Mouse (Mus musculus): ENCODE results near the gene Rab4a. TPM values are rescaled to one million over a fixed set of nuclear protein-coding genes. Genes with fewer than 3 reads are reported as not detected.
A peak's percentile ranks its signal among the peaks of the same experiment; 100 is the strongest.

Rab4a gene
- total and polyA plus RNA-seq, 3 experiments = 7.7 to 10.6 (median 8.4) TPM

- Histone ChIP-seq H3K79me2 (replicated peaks; ENCODE audit: control insufficient read depth, insufficient read depth, low read length) (peaks cover 2% of the 10 kb centered on the region; the same call in 1 of the 2 replicates), H3K9ac (ENCODE audit: low read depth, low read length) (no peak overlapping the region), H3K4me1 (ENCODE audit: control insufficient read depth, insufficient read depth, low read length) (no peaks in the 10 kb centered on the region), H3K4me3 (no peak overlapping the region), H3K27me3 (ENCODE audit: control insufficient read depth, insufficient read depth, low read length) (no peaks in the 10 kb centered on the region), H3K27ac (no peak overlapping the region), H3K36me3 (ENCODE audit: control insufficient read depth, insufficient read depth, low read length) (no peaks in the 10 kb centered on the region)
- no peak for DNase-seq
- TF ChIP-seq CTCF (IDR thresholded peaks at IDR 0.05) (no peak), EP300 (IDR thresholded peaks at IDR 0.05; ENCODE audit: insufficient read depth, low read depth, low read length) (no peak), POLR2A (IDR thresholded peaks at IDR 0.05; ENCODE audit: insufficient read depth, low read depth, low read length) (no peak)
- intact Hi-C loops (cut with DNase I) = no loop called here
- WGBS = 87% methylated on average over 19 of the region's 19 CpGs
Measured at GRCm38 (mm10) chr8:123819683-123820610, 14.2 kb downstream of the Rab4a start.

- WGBS = 91% methylated on average over 6 of the region's 6 CpGs
- intact Hi-C loops (cut with DNase I) = no loop called here
- no peak overlapping the region for H3K27ac ChIP-seq
Measured at GRCm38 (mm10) chr8:123820780-123821179, 15.0 kb downstream of the Rab4a start.

GRCm38 (mm10) chr8:123823111-123823510 is 17.3 kb downstream of the Rab4a start:
- 95% methylated on average over 10 of the region's 10 CpGs for WGBS
- Histone ChIP-seq H3K27me3 (ENCODE audit: control insufficient read depth, insufficient read depth, low read length) (no peaks in the 10 kb centered on the region), H3K36me3 (ENCODE audit: control insufficient read depth, insufficient read depth, low read length) (no peaks in the 10 kb centered on the region), H3K4me1 (ENCODE audit: control insufficient read depth, insufficient read depth, low read length) (no peaks in the 10 kb centered on the region), H3K79me2 (replicated peaks; ENCODE audit: control insufficient read depth, insufficient read depth, low read length) (peaks cover 2% of the 10 kb centered on the region; the same call in 1 of the 2 replicates), H3K4me3 (no peak overlapping the region), H3K27ac (no peak overlapping the region), H3K9ac (ENCODE audit: low read depth, low read length) (no peak overlapping the region)
- TF ChIP-seq EP300 (IDR thresholded peaks at IDR 0.05; ENCODE audit: insufficient read depth, low read depth, low read length) (no peak), POLR2A (IDR thresholded peaks at IDR 0.05; ENCODE audit: insufficient read depth, low read depth, low read length) (no peak), CTCF (IDR thresholded peaks at IDR 0.05) (peak; percentile 23)
- intact Hi-C loops (cut with DNase I) = no loop called here
- DNase-seq = no peak

More at GRCm38 (mm10) chr8:123820780-123821179, 15.0 kb downstream of the Rab4a start:
- TF ChIP-seq POLR2A (IDR thresholded peaks at IDR 0.05; ENCODE audit: insufficient read depth, low read depth, low read length) (no peak), EP300 (IDR thresholded peaks at IDR 0.05; ENCODE audit: insufficient read depth, low read depth, low read length) (no peak), CTCF (IDR thresholded peaks at IDR 0.05) (no peak)
- DNase-seq = no peak
- Histone ChIP-seq H3K79me2 (replicated peaks; ENCODE audit: control insufficient read depth, insufficient read depth, low read length) (peaks cover 2% of the 10 kb centered on the region; the same call in 1 of the 2 replicates), H3K4me1 (ENCODE audit: control insufficient read depth, insufficient read depth, low read length) (no peaks in the 10 kb centered on the region), H3K9ac (ENCODE audit: low read depth, low read length) (no peak overlapping the region), H3K4me3 (no peak overlapping the region), H3K36me3 (ENCODE audit: control insufficient read depth, insufficient read depth, low read length) (no peaks in the 10 kb centered on the region), H3K27me3 (ENCODE audit: control insufficient read depth, insufficient read depth, low read length) (no peaks in the 10 kb centered on the region)

- H3K9ac ChIP-seq (ENCODE audit: low read depth, low read length) = no peak overlapping the region
- intact Hi-C loops (cut with DNase I) = no loop called here
- DNase-seq = no peak
- H3K4me1 ChIP-seq (ENCODE audit: control insufficient read depth, insufficient read depth, low read length) = no peaks in the 10 kb centered on the region
- H3K36me3 ChIP-seq (ENCODE audit: control insufficient read depth, insufficient read depth, low read length) = no peaks in the 10 kb centered on the region
- H3K27ac ChIP-seq = no peak overlapping the region
- H3K4me3 ChIP-seq = no peak overlapping the region
- no peaks in the 10 kb centered on the region for H3K27me3 ChIP-seq (ENCODE audit: control insufficient read depth, insufficient read depth, low read length)
- peaks cover under 1% of the 10 kb centered on the region; the same call in 1 of the 2 replicates for H3K79me2 ChIP-seq (replicated peaks; ENCODE audit: control insufficient read depth, insufficient read depth, low read length)
- WGBS = 79% methylated on average over 18 of the region's 18 CpGs
- TF ChIP-seq EP300 (IDR thresholded peaks at IDR 0.05; ENCODE audit: insufficient read depth, low read depth, low read length) (no peak), POLR2A (IDR thresholded peaks at IDR 0.05; ENCODE audit: insufficient read depth, low read depth, low read length) (no peak), CTCF (IDR thresholded peaks at IDR 0.05) (no peak)
Measured at GRCm38 (mm10) chr8:123823532-123824123, 17.8 kb downstream of the Rab4a start.

- intact Hi-C loops (cut with DNase I) = no loop called here
- Histone ChIP-seq H3K4me3 (no peak overlapping the region), H3K4me1 (ENCODE audit: control insufficient read depth, insufficient read depth, low read length) (no peaks in the 10 kb centered on the region), H3K36me3 (ENCODE audit: control insufficient read depth, insufficient read depth, low read length) (no peaks in the 10 kb centered on the region), H3K27ac (no peak overlapping the region), H3K9ac (ENCODE audit: low read depth, low read length) (no peak overlapping the region), H3K27me3 (ENCODE audit: control insufficient read depth, insufficient read depth, low read length) (no peaks in the 10 kb centered on the region), H3K79me2 (replicated peaks; ENCODE audit: control insufficient read depth, insufficient read depth, low read length) (no peaks in the 10 kb centered on the region)
- no peak for TF ChIP-seq EP300 (IDR thresholded peaks at IDR 0.05; ENCODE audit: insufficient read depth, low read depth, low read length)
- TF ChIP-seq POLR2A (IDR thresholded peaks at IDR 0.05; ENCODE audit: insufficient read depth, low read depth, low read length) = no peak
- peak; percentile 35 for TF ChIP-seq CTCF (IDR thresholded peaks at IDR 0.05)
- 69% methylated on average over 9 of the region's 9 CpGs for WGBS
- DNase-seq = no peak
Measured at GRCm38 (mm10) chr8:123826001-123826400, 20.2 kb downstream of the Rab4a start.
